Mouse (Mus musculus): Measurements from ENCODE around the gene Actl7a.
A peak's percentile ranks its signal among the peaks of the same experiment; 100 is the strongest.

Actl7a gene

DNA sequence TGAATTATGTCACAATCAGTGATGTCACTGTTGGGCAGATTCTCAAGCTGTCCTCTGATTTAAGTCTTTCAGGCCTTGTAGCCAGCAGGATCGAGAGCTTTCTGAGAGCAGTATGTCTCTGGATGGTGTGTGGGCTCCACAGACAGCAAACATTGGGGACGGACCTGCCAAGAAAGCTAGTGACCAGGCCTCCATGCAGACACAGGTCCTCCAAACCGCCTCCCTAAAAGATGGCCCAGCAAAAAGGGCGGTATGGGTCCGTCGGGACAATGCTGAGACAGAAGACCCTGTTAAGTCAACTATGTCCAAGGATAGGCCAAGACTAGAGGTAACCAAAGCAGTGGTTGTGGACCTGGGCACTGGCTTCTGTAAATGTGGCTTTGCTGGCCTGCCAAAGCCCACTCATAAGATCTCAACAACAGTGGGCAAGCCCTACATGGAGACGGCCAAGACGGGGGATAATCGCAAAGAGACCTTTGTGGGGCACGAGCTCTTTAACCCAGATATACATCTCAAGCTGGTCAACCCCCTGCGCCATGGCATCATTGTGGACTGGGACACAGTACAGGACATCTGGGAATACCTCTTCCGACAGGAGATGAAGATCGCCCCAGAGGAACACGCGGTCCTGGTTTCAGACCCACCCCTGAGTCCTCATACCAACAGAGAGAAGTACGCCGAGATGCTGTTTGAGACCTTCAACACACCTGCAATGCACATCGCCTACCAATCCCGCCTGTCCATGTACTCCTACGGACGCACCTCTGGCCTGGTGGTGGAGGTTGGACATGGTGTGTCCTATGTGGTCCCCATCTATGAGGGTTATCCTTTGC is at the start of gene Actl7a:
Gene Actl7a (plus strand): TSS at position 51 of the 833 bp plus-strand sequence.
- DNase-seq (ENCODE audit: low spot score in 2 of 2) = no peak

GRCm38 (mm10) chr4:56696401-56696800 is 46.8 kb upstream of the Actl7a start:
- no peak for DNase-seq (ENCODE audit: low spot score in 2 of 2)

GRCm38 (mm10) chr4:56698671-56699070 is 44.5 kb upstream of the Actl7a start:
- DNase-seq (ENCODE audit: low spot score in 2 of 2) = no peak

DNA sequence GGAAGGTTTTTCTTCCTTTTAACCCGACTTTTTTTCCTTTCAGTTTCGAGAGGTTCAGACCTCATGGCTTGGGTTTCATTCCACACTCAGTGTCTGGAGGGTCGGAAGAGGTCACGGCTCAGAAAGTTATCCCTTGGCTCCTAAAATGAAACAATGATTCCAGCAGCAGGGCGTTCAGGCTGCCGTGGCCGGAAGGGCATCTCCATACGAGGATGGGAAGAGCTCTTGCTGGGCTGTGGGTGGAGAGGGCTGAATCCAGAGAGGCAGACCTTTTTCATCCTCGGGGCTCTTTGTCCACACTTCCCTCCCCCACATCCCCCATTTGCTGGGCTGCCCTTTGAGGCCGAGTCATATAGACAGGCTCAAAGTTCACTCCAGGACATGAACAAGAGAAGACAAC is 41.0 kb upstream of the Actl7a start:
- no peak for DNase-seq (ENCODE audit: low spot score in 2 of 2)

DNA sequence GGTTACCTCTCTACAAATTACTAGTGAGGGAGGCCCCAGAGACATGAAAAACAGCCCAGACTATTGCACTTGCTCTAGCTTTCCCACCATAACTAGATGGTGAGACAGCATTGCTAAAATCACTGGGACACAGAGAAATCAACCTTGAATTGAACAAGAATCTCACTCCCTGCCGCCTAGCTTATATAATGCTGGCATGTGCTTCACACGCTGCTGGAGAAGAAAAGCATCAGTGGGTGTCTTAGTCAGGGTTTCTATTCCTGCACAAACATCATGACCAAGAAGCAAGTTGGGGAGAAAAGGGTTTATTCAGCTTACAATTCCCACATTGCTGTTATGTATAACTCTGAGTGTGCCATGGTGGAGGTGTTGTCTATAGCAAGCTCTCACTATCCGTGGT is 30.1 kb upstream of the Actl7a start:
- DNase-seq (ENCODE audit: low spot score in 2 of 2) = no peak

GRCm38 (mm10) chr4:56716801-56717200 is 26.4 kb upstream of the Actl7a start:
- no peak for DNase-seq (ENCODE audit: low spot score in 2 of 2)

GRCm38 (mm10) chr4:56717932-56718331 is 25.3 kb upstream of the Actl7a start:
- no peak for DNase-seq (ENCODE audit: low spot score in 2 of 2)

- DNase-seq (ENCODE audit: low spot score in 2 of 2) = no peak
Measured at GRCm38 (mm10) chr4:56718573-56719442, 24.4 kb upstream of the Actl7a start.

- DNase-seq (ENCODE audit: low spot score in 2 of 2) = no peak
Measured at GRCm38 (mm10) chr4:56719456-56719855, 23.8 kb upstream of the Actl7a start.

DNA sequence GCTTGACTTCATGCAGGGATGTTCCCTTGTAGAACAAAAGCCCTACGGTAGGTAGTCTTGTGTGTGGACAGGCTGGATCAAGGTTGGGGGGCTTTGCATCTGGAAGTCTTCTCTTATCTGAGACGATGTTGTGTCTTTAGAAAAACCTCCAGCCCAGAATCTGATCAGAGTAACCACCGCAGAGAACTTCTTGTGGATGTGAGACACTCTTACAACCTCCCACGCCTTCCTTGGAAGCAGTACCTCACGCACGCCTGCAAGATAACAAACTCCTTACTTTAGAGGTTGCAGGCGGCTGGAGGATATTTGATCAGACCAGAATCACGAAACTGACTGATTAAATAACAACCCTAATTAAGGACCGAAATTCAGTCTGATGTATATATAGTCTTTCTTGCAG is 22.8 kb upstream of the Actl7a start:
- peak in 1 of 2 experiments; percentile 2 for DNase-seq (ENCODE audit: low spot score in 2 of 2)

- peak in 1 of 2 experiments; percentile 2 for DNase-seq (ENCODE audit: low spot score in 2 of 2)
Measured at GRCm38 (mm10) chr4:56721469-56721868, 21.7 kb upstream of the Actl7a start.

DNA sequence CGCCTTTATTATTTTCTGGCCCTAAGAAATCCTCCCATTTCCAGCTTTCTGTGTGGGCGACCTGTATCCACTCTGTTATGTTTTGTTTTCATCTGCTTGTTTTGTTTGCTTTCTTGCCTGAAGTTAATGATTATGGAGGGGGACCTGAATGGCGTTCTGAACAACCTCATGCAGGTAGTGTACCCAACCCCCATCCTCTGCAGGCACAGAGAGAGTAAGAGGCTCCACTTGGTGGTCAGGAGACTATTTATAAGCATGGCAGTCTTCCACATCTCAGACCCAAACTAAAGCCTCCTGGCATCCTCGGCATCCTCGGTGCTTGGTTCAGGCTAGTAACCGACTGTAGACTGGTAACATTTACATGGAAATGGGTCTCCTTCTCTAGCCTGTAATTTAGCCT is 20.9 kb upstream of the Actl7a start:
- DNase-seq (ENCODE audit: low spot score in 2 of 2) = peak in 1 of 2 experiments; percentile 1

GRCm38 (mm10) chr4:56723237-56723636 is 20.0 kb upstream of the Actl7a start:
- DNase-seq (ENCODE audit: low spot score in 2 of 2) = no peak

GRCm38 (mm10) chr4:56725839-56726238 is 17.4 kb upstream of the Actl7a start:
- no peak for DNase-seq (ENCODE audit: low spot score in 2 of 2)

DNA sequence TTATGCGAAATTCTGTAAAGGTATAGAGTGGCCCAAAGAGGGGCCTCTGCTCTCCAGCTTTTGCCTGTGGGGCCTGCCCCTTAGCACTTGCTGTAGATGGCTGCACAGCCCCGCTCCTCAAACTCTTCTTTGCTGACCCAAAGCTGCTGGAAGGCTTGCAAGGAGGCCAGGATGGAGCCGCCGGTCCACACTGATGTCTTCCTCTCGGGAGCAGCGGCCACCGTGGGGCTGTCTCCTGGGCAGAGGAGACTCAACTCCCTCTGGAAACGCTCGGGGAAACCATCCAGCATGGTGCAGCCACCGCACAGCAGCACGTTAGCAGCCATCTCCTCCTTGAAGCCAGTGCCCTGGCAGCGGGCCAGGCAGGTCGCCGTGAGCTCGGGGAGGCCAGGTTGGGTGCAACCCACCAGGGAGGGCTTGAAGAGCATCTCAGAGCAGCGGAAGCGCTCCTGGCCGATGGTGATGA is 3.2 kb upstream of the Actl7a start, which contains the start of gene Gm26657:
Gene Gm26657 (plus strand): TSS at position 51 of the 466 bp plus-strand sequence.
- DNase-seq (ENCODE audit: low spot score in 2 of 2) = no peak

DNA sequence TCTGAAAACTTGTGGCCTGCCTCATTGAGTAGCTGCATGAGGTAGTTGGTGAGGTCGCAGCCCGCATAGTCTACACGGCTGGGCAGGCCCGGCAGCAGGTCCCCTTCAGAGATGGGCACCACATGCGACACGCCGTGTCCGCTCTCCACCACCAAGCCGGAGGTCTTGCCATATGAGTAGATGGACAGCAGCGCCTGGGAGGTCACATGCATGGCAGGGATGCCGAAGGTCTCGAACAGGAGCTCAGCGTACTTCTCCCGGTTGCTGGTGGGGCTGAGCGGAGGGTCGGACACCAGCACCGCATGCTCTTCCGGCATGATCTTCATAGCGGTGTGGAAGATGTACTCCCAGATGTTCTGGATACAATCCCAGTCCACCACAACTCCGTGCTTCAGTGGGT is 2.6 kb upstream of the Actl7a start:
- no peak for DNase-seq (ENCODE audit: low spot score in 2 of 2)

- DNase-seq (ENCODE audit: low spot score in 2 of 2) = no peak
Measured at GRCm38 (mm10) chr4:56741041-56741493, 2.1 kb upstream of the Actl7a start, which contains the start of gene Actl7b. Gene Actl7b (minus strand): TSS chr4:56741443.

GRCm38 (mm10) chr4:56742698-56743097 is 515 bp upstream of the Actl7a start:
- DNase-seq (ENCODE audit: low spot score in 2 of 2) = no peak

DNA sequence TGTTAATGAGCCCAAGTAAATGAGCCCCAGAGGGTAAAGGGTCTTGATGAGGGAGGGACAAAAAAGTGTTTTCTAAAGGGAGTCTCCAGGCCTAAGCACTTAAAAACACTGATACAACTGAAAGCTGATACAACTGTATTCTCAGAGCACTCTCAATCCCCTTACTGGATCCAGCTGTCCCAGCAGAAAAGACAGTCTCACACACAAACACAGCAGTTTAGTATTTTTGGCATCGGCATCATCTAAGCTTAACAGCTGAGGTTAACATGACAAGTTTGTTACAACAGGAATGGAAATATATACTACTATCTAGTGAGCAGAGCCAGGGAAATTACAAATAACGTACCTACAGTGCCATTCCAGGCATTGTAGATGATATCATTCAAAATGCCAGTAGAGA is 3.1 kb downstream of the Actl7a start:
- no peak for DNase-seq (ENCODE audit: low spot score in 2 of 2)

- DNase-seq (ENCODE audit: low spot score in 2 of 2) = no peak
Measured at GRCm38 (mm10) chr4:56747456-56747855, 4.2 kb downstream of the Actl7a start.

DNA sequence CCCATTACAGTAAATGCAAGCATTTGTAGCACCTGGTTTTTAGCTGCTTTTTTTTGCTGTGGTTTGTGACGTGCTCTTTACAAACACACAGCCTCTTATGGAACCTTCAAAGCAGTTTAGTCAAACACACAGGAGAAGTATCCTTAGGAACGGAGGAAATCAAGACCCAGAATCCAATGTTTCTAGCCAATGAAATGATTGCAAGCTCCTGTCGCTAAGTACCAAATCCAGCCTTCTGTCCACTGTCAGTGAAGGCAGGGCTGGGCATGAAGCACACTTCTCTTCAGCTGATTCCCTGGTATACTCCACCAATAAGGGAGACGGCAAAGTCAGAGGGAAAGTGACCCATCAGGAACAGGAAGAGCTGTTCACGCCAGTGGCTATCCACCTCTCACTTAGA is 12.8 kb downstream of the Actl7a start:
- no peak for DNase-seq (ENCODE audit: low spot score in 2 of 2)

GRCm38 (mm10) chr4:56756966-56757600 is 13.9 kb downstream of the Actl7a start:
- DNase-seq (ENCODE audit: low spot score in 2 of 2) = no peak

All from frontal cortex, postnatal 10 days (tissue).